Mouse (Mus musculus) liver, embryonic 14.5 days (tissue): ENCODE results near the gene Rims1.

Source experiments
- CTCF ChIP-seq: IDR thresholded peaks from 2 replicates; pipeline ENCODE4 v1.5.1; 2016; ENCODE audit warnings: antibody characterized with exemption, low read depth, control low read depth
- EP300 ChIP-seq: IDR thresholded peaks from 2 replicates; pipeline ENCODE4 v1.6.1; 2016; ENCODE audit warnings: antibody characterized with exemption, low read depth

- TF ChIP-seq CTCF: no peak
- no peak for TF ChIP-seq EP300
Measured at GRCm38 (mm10) chr1:22631991-22632390, 173.8 kb downstream of the Rims1 start.
